Mouse (Mus musculus) heart, postnatal 0 days (tissue): ENCODE data around the gene Aadacl2.

Experiments used
- CTCF ChIP-seq: IDR thresholded peaks from 2 replicates; pipeline ENCODE4 v1.5.1; 2016; ENCODE audit warnings: antibody characterized with exemption, control low read depth, low read depth
- EP300 ChIP-seq: IDR thresholded peaks from 2 replicates; pipeline ENCODE4 v1.6.1; 2016; ENCODE audit warnings: antibody characterized with exemption, low read depth

DNA sequence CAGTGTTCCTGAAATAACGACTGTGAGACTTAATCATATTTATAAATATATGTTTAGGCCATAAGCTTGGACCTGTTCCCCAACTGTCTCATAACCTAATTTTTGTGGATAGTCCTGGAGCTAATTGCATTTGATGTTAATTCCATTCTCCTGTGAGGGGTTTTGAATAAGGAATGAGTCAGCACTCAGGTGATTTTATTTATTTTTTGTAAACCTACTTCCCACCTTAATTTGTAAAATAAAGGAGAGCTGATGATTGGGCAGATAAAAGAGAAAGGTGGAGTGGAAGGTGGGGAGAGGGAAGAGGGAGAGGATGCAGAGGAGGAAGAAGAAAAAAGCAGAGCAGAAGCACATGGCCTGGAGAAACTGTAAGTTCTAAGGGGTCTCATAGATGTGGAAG, 18.9 kb downstream of the Aadacl2 start, which contains the start of gene Aadac:
- TF ChIP-seq CTCF: no peak
- TF ChIP-seq EP300: no peak
